Mouse (Mus musculus) T-helper 2 cell (primary cell): ENCODE measurements at regions not wholly inside any gene's neighbourhood (a gene's known extent, or its start where the extent isn't known, plus 50 kb on each side); places are given as distances from the start of the nearest gene placed in this dataset.

Experiments
- in situ Hi-C: fragments of 300-600 bp; cut with MboI, MseI; formaldehyde crosslinking; loops from one replicate; pipeline ENCODE4 v1.15.1; 2025; ENCODE audit warnings: high pct_unique_total_duplicates

DNA sequence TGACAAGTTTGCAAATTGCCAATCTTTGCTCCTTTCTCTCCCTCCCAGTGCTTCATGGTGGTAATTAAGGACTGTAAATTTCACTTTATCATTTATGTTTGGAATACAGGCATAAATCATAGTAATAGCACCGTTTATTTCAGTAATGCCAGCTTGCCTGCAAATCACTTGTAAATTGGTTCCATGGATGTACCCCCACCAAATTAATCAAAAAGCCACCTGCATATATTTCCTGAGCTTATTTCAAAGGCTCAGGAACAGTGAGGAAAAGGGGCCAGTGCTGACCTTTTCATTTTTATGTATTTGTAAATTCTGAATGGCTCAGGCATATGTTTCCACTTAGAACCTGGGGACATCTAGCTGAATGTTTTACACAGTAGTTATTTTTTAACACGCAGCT, 115.0 kb downstream of the D3Ertd751e start:
- in situ Hi-C loops, result no loop called here

GRCm38 (mm10) chr3:41862674-41863073, 120.3 kb downstream of the D3Ertd751e start:
- in situ Hi-C loops, result no loop called here

GRCm38 (mm10) chr3:41908952-41909351, 166.5 kb downstream of the D3Ertd751e start:
- in situ Hi-C loops, result no loop called here

GRCm38 (mm10) chr3:41913190-41913589, 170.8 kb downstream of the D3Ertd751e start:
- in situ Hi-C loops, result no loop called here

DNA sequence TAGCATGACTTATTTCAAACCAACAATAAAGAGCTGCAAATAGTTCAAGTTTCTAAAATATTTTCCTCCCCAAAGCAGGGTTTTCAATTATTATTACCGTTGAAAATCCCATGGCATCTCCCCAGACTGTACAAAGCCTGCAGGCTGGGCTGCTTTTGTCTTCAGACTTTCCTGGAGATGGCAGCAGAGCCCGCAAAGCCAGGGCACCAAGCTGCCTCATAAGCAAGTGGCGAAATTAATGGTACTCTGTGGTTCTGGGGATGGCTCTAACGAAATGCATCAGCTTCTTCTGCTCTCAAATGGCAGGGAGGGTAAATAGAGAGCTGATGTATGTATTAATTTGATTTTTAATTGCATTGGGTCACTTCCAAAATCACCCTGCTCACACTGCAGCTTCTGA, 197.4 kb downstream of the D3Ertd751e start:
- in situ Hi-C loops, result no loop called here

GRCm38 (mm10) chr3:41942964-41943363, 200.6 kb downstream of the D3Ertd751e start:
- in situ Hi-C loops, result no loop called here

- in situ Hi-C loops, result no loop called here
Observed at GRCm38 (mm10) chr3:41949404-41949803, 207.0 kb downstream of the D3Ertd751e start.

GRCm38 (mm10) chr3:41957385-41957784, 215.0 kb downstream of the D3Ertd751e start:
- in situ Hi-C loops, result no loop called here

- in situ Hi-C loops, result no loop called here
Observed at GRCm38 (mm10) chr3:41960209-41960608, 217.8 kb downstream of the D3Ertd751e start.

GRCm38 (mm10) chr3:41962923-41963322, 220.5 kb downstream of the D3Ertd751e start:
- in situ Hi-C loops, result no loop called here

DNA sequence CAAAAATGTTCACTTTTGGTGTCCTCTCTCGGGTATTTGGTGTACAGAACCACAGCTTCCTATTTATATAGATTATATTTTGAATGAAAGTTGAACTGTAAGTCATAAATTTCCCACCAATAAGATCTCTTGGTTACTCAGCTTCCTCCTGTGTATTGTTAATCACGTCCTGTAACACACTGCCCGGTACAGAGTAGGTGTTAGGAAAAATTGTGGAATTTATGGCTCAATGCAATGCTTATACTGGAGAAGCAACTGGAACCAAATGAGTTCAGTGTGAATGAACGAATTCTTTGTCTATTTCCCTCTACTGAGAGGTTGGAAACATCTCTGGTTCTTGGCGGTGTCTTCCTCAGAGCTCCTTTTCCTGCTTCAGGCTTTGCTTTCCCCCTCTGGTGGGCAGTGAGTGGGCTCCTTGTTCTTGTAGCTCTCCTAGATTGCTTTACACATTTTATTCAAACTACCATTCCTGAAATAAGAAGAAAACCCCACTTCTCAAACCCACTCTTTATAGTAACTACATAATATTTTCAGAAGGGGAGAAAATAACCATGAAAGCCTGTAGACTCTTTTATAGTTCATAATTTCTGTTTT, 264.4 kb downstream of the D3Ertd751e start:
- in situ Hi-C loops, result no loop called here

- in situ Hi-C loops, result no loop called here
Observed at GRCm38 (mm10) chr3:42023187-42023586, 280.8 kb downstream of the D3Ertd751e start.

GRCm38 (mm10) chr3:42039632-42040031, 297.2 kb downstream of the D3Ertd751e start:
- in situ Hi-C loops, result no loop called here

- in situ Hi-C loops, result no loop called here
Observed at GRCm38 (mm10) chr3:42040270-42040812, 297.9 kb downstream of the D3Ertd751e start.

DNA sequence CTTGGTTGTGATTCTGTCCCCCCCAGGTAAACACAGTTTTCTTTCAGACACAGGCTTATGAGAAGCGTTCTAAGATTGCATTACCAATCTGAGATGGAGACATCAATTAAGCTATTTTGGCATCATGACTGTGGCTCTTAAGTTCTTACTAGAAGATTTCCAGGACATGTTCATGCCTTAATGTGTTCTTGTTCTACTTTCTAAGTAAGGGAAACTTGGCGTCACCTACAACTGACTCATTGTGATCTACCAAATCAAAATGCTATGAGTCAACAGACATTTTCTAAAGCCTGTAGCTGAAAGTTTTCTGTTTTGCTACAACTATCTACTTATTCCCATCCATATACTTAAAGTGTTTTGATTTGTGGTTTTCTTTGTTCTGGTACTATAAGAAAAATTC, 298.5 kb downstream of the D3Ertd751e start:
- in situ Hi-C loops, result no loop called here

DNA sequence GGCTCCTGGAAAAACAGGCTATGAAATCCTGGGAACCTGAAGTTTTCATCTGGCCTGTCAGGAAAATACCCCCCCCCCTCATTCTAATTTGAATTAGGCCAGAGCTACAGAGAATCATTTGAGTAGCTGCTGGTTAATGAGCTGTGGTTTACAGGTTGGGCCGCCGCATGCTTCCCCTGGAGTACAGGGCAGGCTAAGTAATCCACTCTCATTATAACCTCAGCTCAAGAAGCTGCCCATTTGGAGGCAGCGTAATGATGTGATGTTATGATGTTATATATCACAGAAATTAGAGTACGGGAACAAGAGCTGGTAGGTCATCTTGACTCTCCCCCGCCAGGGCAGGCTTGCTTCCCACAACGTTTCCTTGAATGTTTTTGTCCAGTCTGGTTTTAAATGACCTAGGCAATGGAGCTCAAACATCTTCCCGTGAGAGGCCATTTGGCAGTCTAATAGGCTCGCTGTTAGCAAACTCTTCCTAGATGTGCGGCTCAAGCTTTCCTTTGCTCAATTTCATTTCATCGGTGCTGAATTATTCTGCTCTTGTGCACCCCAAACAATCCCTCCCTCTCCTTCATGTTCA, 315.0 kb downstream of the D3Ertd751e start:
- in situ Hi-C loops, result no loop called here

GRCm38 (mm10) chr3:42065093-42065935, 322.9 kb downstream of the D3Ertd751e start:
- in situ Hi-C loops, result no loop called here

- in situ Hi-C loops, result no loop called here
Observed at GRCm38 (mm10) chr3:42065962-42066361, 323.6 kb downstream of the D3Ertd751e start.

DNA sequence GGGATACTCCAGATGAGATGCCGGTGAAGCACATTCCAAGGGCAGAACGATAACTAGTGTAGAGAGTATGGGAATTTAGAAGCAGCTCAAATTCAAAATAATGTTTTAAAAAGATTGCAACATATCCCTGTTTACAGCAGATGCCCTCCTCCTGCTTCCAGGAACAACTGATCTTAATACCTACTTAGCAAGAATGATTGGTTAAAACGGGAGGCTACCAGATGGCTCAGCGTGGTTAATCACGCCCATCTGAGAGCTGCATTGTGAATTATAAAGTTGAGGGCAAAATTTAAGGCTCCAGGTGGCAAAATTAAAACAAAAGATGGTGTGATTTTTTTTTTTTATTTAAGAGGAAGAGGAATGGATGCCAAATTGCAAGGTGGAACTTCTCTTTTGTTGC, 324.6 kb downstream of the D3Ertd751e start:
- in situ Hi-C loops, result no loop called here

GRCm38 (mm10) chr3:42074532-42075287, 332.3 kb downstream of the D3Ertd751e start:
- in situ Hi-C loops, result no loop called here

DNA sequence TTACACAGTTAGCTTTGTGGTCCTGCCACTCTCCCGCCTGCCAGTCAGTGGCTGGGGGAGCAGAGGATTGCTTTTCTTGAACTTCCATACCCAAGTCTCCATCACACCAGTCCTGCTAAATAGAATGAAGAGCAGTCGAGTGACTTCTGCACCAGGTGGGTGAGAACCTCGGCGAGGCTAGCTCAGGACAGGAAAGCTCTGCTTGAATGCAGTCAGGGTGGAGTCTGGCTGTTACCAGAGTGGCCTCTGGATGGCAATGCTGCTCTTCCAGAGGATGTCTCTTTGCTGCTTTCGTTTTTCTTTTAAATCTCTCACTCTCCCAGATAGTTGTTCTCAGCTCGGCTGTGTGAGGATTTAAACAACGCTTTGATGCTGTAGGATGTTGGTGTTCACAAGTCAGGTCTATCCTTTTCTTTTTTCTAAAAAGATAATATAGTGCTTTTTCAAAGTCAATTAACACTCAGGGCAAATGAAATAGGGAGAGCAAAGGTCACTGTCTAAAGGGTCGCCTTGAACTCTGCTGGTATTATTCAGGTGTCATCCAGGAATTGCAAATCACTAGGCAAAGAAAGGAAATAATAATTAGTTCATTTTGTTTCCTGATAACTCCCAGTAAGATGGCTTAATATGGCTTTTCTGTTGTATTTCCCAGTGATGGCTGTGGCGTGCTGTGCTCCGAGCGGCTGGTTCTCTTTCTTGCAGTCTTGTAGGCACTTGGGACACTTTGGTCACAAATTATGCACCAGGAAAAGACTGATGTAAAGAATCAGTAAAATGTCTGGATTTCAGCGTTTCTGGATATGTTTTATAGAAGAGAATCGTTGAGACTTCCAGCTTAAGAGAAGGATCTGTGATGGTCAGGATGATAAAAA, 368.8 kb downstream of the D3Ertd751e start:
- in situ Hi-C loops, result no loop called here
